Mouse (Mus musculus) neural tube, embryonic 13.5 days (tissue): ENCODE measurements at regions not wholly inside any gene's neighbourhood (a gene's known extent, or its start where the extent isn't known, plus 50 kb on each side); places are given as distances from the start of the nearest gene placed in this dataset.
A peak's percentile ranks its signal among the peaks of the same experiment; 100 is the strongest.

Experiments used
- ATAC-seq: fragments of 200-750 bp; cut with Nextera tagmentation; 2 replicates; pipeline ENCODE4 v1.8.0; 2017; ENCODE audit warnings: low read depth, mild to moderate bottlenecking, moderate TSS enrichment, moderate library complexity
- H3K27ac ChIP-seq: fragments of 300-500 bp; sonication (generic); replicated peaks from 2 replicates; pipeline ENCODE4 v1.5.1; 2015; ENCODE audit warnings: moderate library complexity, mild to moderate bottlenecking, inconsistent platforms
- H3K27me3 ChIP-seq: fragments of 300-500 bp; sonication (generic); 2 replicates; pipeline ENCODE4 v1.6.1; 2015; ENCODE audit warnings: mild to moderate bottlenecking, inconsistent platforms
- H3K36me3 ChIP-seq: fragments of 300-500 bp; sonication (generic); 2 replicates; pipeline ENCODE4 v1.6.1; 2015; ENCODE audit warnings: mild to moderate bottlenecking, inconsistent platforms
- H3K4me1 ChIP-seq: fragments of 300-500 bp; sonication (generic); replicated peaks from 2 replicates; pipeline ENCODE4 v1.6.1; 2015; ENCODE audit warnings: inconsistent platforms
- H3K4me2 ChIP-seq: fragments of 300-500 bp; sonication (generic); 2 replicates; pipeline ENCODE4 v1.6.1; 2015; ENCODE audit warnings: inconsistent platforms, mild to moderate bottlenecking, moderate library complexity
- H3K4me3 ChIP-seq: fragments of 300-500 bp; sonication (generic); 2 replicates; pipeline ENCODE4 v1.5.1; 2015; ENCODE audit warnings: mild to moderate bottlenecking, inconsistent platforms
- H3K9ac ChIP-seq: fragments of 300-500 bp; sonication (generic); 2 replicates; pipeline ENCODE4 v1.6.1; 2015; ENCODE audit warnings: moderate library complexity, mild to moderate bottlenecking, inconsistent platforms
- H3K9me3 ChIP-seq: fragments of 300-500 bp; sonication (generic); 2 replicates; pipeline ENCODE4 v1.6.1; 2016; ENCODE audit warnings: inconsistent platforms
- WGBS: fragments of 180-500 bp; shearing (Covaris S2); methylation state at CpG from one replicate; pipeline ENCODE4 v1.1.7; 2015; 5-methylcytosine and 5-hydroxymethylcytosine counted together

- Histone ChIP-seq H3K9me3 (no peaks in the 10 kb centered on the region), H3K9ac (no peak overlapping the region), H3K4me3 (no peak overlapping the region), H3K4me2 (no peak overlapping the region), H3K27me3 (no peaks in the 10 kb centered on the region), H3K36me3 (no peaks in the 10 kb centered on the region), H3K27ac (no peak overlapping the region), H3K4me1 (no peaks in the 10 kb centered on the region)
- 84% methylated on average over 5 of the region's 5 CpGs for WGBS
- no peak for ATAC-seq
These were observed 59.1 kb upstream of the Pkn2 start for GRCm38 (mm10) chr3:142940874-142941273.

- H3K9me3 ChIP-seq: no peaks in the 10 kb centered on the region
- H3K36me3 ChIP-seq: no peaks in the 10 kb centered on the region
- no peaks in the 10 kb centered on the region for H3K27me3 ChIP-seq
- WGBS: 72% methylated on average over 1 of the region's 1 CpGs
- H3K9ac ChIP-seq: no peak overlapping the region
- no peak overlapping the region for H3K4me3 ChIP-seq
- no peak overlapping the region for H3K4me2 ChIP-seq
- 0 out of 2 replicates have a peak, but pooled peaks cover 1% of the 10 kb centered on the region for H3K4me1 ChIP-seq
- H3K27ac ChIP-seq: no peak overlapping the region
- ATAC-seq: no peak
These were observed 58.0 kb upstream of the Pkn2 start for GRCm38 (mm10) chr3:142939773-142940172.

DNA sequence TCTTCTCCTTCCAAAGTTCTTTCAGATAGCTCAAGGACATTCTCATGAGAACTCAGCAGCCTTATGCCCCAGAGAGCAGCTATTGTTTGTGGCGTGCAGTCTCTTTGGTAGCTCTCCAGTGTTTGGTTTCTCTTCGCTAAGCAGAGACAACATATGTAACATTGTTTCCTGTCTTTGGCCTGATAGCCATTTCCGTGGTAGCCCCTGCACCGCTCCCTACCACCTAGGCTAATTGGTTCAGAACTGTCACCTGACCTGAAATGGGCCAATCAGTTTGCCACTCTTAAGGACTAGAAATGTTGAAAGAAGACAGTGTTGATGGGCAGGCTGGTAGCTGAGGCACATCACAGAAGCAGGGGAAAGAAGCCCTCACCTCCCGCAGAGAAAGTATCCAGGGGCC lies 54.1 kb upstream of the Pkn2 start:
- 84% methylated on average over 5 of the region's 5 CpGs for WGBS
- no peak overlapping the region for H3K27ac ChIP-seq
- no peaks in the 10 kb centered on the region for H3K9me3 ChIP-seq
- no peak overlapping the region for H3K4me3 ChIP-seq
- no peak overlapping the region for H3K4me2 ChIP-seq
- H3K36me3 ChIP-seq: no peaks in the 10 kb centered on the region
- peaks cover 17% of the 10 kb centered on the region; the same call in 1 of the 2 replicates for H3K4me1 ChIP-seq
- H3K9ac ChIP-seq: no peak overlapping the region
- H3K27me3 ChIP-seq: no peaks in the 10 kb centered on the region
- no peak for ATAC-seq

- 0 out of 2 replicates have a peak, but pooled peaks have one; percentile 40 for ATAC-seq
- H3K27ac ChIP-seq: 0 out of 2 replicates have a peak overlapping the region, but pooled peaks have one; percentile 0
- WGBS: 80% methylated on average over 5 of the region's 5 CpGs
These were observed 52.5 kb upstream of the Pkn2 start for GRCm38 (mm10) chr3:142934326-142934725.

DNA sequence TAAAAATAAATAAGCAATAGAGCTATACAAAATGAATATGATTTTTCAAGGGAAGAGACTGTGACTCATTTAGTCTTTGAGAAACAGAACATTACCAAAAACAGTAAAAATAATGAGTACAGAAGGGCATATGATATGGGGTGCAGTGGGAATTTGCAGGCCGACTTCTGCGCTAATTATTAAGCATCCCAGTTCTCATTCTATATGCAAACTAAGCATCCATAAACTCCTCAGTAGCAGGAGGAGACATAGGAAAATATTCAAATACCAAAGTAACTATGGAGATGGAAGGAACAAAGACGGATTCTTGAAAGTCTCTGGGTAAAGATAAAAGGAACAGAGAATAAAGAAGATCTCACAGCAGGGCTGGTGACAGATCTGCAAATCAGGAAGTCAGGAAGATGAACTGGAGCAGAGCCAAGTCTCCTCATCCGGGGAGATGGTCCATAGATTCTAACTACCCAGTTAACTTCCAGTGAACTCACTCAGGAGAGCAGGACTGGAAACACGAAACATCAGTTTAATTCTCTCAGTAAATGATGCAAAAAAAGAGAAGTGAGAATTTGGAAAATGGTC lies 52.0 kb upstream of the Pkn2 start:
- no peak overlapping the region for H3K4me2 ChIP-seq
- ATAC-seq: no peak
- 40% methylated on average over 5 of the region's 5 CpGs for WGBS
- H3K9me3 ChIP-seq: no peaks in the 10 kb centered on the region
- no peaks in the 10 kb centered on the region for H3K36me3 ChIP-seq
- H3K27ac ChIP-seq: no peak overlapping the region
- H3K4me1 ChIP-seq: peaks cover 17% of the 10 kb centered on the region; the same call in 1 of the 2 replicates
- H3K4me3 ChIP-seq: no peak overlapping the region
- H3K9ac ChIP-seq: no peak overlapping the region
- no peaks in the 10 kb centered on the region for H3K27me3 ChIP-seq

More at GRCm38 (mm10) chr3:142934326-142934725, 52.5 kb upstream of the Pkn2 start:
- no peaks in the 10 kb centered on the region for H3K9me3 ChIP-seq
- H3K4me3 ChIP-seq: no peak overlapping the region
- H3K4me2 ChIP-seq: no peak overlapping the region
- no peak overlapping the region for H3K9ac ChIP-seq
- peaks cover 17% of the 10 kb centered on the region; the same call in 1 of the 2 replicates for H3K4me1 ChIP-seq
- H3K36me3 ChIP-seq: no peaks in the 10 kb centered on the region
- H3K27me3 ChIP-seq: no peaks in the 10 kb centered on the region
